Mouse (Mus musculus) ES-E14 (cell line): ENCODE results near the gene 1700013G24Rik.

ENCODE experiments used
- CHD2 ChIP-seq: IDR thresholded peaks from 2 replicates; pipeline ENCODE4 v1.6.1; 2014; ENCODE audit warnings: mild to moderate bottlenecking, low read depth, low read length, inconsistent platforms
- ZNF384 ChIP-seq: IDR thresholded peaks from 2 replicates; pipeline ENCODE4 v1.6.1; 2012; ENCODE audit warnings: low read depth, low read length, inconsistent platforms

GRCm38 (mm10) chr4:137480993-137481340, 27.9 kb downstream of the 1700013G24Rik start:
- TF ChIP-seq CHD2, result no peak
- TF ChIP-seq ZNF384, result no peak
